Comparison of ENCODE assay signal across 8 mouse cellular contexts in the genomic region with DNA sequence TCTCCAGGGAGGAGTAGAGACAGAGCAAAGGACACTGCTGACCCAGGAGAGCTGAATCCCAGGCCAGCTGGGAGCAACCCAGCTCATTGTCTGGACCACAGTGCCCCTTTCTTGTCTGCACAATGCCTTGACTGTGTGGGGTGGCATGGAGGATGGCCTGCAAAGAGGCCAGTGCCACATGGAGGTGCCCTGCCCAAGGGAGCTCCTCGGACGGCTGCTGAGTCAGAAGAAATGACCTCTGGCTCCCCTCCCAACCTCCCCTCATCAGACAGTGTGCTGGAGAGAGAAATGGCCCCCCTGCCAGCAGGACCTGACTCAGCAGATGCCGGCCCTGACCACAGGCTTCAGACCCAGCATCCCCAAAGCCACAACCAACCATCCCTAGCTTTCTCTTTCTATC. TPM values are rescaled to one million over a fixed set of nuclear protein-coding genes. Genes with fewer than 3 reads are reported as not detected.
DNase-seq lines count a peak whose midpoint lies in the region; ATAC-seq and TF ChIP-seq lines count a peak whose summit lies in the region.

No protein-coding gene starts in this region.

- peak overlapping the region; percentile 95 for H3K4me2 ChIP-seq in limb, embryonic 15.5 days

- no peak for TF ChIP-seq EP300 in ES-Bruce4 (IDR thresholded peaks at IDR 0.05; ENCODE audit: insufficient read depth, low read depth, low read length)

- peak overlapping the region; percentile 69 for H3K27ac ChIP-seq in heart, embryonic 10.5 days
- H3K27ac ChIP-seq in ES-Bruce4 (ENCODE audit: insufficient read depth, low read length) = no peak overlapping the region
- H3K27ac ChIP-seq in forebrain, embryonic 10.5 days = peak overlapping the region; percentile 97
- H3K27ac ChIP-seq in limb, embryonic 15.5 days = no peak overlapping the region

- no peak for ATAC-seq in limb, embryonic 15.5 days (ENCODE audit: insufficient number of reproducible peaks, low FRiP score, low TSS enrichment, low read depth)
- no peak for ATAC-seq in erythroblast, adult 5-6 weeks (replicated peaks; ENCODE audit: low FRiP score, poor library complexity, severe bottlenecking)

- H3K9ac ChIP-seq in ES-Bruce4 (ENCODE audit: low read depth, poor library complexity, severe bottlenecking) = peak overlapping the region; percentile 75
- no peak overlapping the region for H3K9ac ChIP-seq in limb, embryonic 15.5 days

- no peak for DNase-seq in heart, embryonic 10.5 days (ENCODE audit: low spot score)
- DNase-seq in heart, postnatal 4 days = no peak
- peak; percentile 62 for DNase-seq in forebrain, embryonic 10.5 days (ENCODE audit: extremely low spot score, low spot score)
- DNase-seq in frontal cortex, postnatal 25 days (ENCODE audit: low spot score in 2 of 2) = no peak
- DNase-seq in heart, adult 9 months (ENCODE audit: low spot score in 2 of 2) = no peak

- H3K27me3 ChIP-seq in heart, embryonic 10.5 days (ENCODE audit: insufficient read depth, poor library complexity, severe bottlenecking) = peaks cover 59% of the 10 kb centered on the region
- no peaks in the 10 kb centered on the region for H3K27me3 ChIP-seq in ES-Bruce4 (ENCODE audit: control insufficient read depth, insufficient read depth, low read length, poor library complexity, severe bottlenecking)
- 0 out of 2 replicates have a peak, but pooled peaks cover 10% of the 10 kb centered on the region for H3K27me3 ChIP-seq in forebrain, embryonic 10.5 days (ENCODE audit: poor library complexity, severe bottlenecking)
- H3K27me3 ChIP-seq in limb, embryonic 15.5 days = no peaks in the 10 kb centered on the region

- no peaks in the 10 kb centered on the region for H3K9me3 ChIP-seq in heart, embryonic 10.5 days
- no peaks in the 10 kb centered on the region for H3K9me3 ChIP-seq in ES-Bruce4 (replicated peaks; ENCODE audit: control insufficient read depth, insufficient read depth, low read length, poor library complexity, severe bottlenecking)
- H3K9me3 ChIP-seq in forebrain, embryonic 10.5 days = no peaks in the 10 kb centered on the region
- no peaks in the 10 kb centered on the region for H3K9me3 ChIP-seq in limb, embryonic 15.5 days

- peaks cover 29% of the 10 kb centered on the region for H3K4me1 ChIP-seq in heart, embryonic 10.5 days
- no peaks in the 10 kb centered on the region for H3K4me1 ChIP-seq in ES-Bruce4 (ENCODE audit: control insufficient read depth, insufficient read depth, low read length)
- H3K4me1 ChIP-seq in forebrain, embryonic 10.5 days = peaks cover 81% of the 10 kb centered on the region
- peaks cover 22% of the 10 kb centered on the region for H3K4me1 ChIP-seq in limb, embryonic 15.5 days

- H3K36me3 ChIP-seq in heart, embryonic 10.5 days = peaks cover 18% of the 10 kb centered on the region
- H3K36me3 ChIP-seq in ES-Bruce4 (ENCODE audit: control insufficient read depth, insufficient read depth, low read length, poor library complexity, severe bottlenecking) = no peaks in the 10 kb centered on the region
- H3K36me3 ChIP-seq in forebrain, embryonic 10.5 days (replicated peaks) = peaks cover 26% of the 10 kb centered on the region
- peaks cover 20% of the 10 kb centered on the region for H3K36me3 ChIP-seq in limb, embryonic 15.5 days

- no peak for TF ChIP-seq CTCF in ES-Bruce4 (IDR thresholded peaks at IDR 0.05; ENCODE audit: low read depth, low read length)

- 31% methylated on average over 3 of the region's 3 CpGs for WGBS in heart, embryonic 10.5 days
- 6% methylated on average over 3 of the region's 3 CpGs for WGBS in forebrain, embryonic 10.5 days
- 29% methylated on average over 3 of the region's 3 CpGs for WGBS in limb, embryonic 15.5 days

- peak overlapping the region; percentile 65; the same call in 1 of the 2 replicates for H3K4me3 ChIP-seq in heart, embryonic 10.5 days
- peak overlapping the region; percentile 22; the same call in 1 of the 2 replicates for H3K4me3 ChIP-seq in ES-Bruce4 (ENCODE audit: low read depth, low read length)
- peak overlapping the region; percentile 76 for H3K4me3 ChIP-seq in forebrain, embryonic 10.5 days
- H3K4me3 ChIP-seq in limb, embryonic 15.5 days = peak overlapping the region; percentile 70

- no peak for TF ChIP-seq POLR2A in ES-Bruce4 (IDR thresholded peaks at IDR 0.05; ENCODE audit: insufficient read depth, low read length)

RNA-seq across cellular contexts. Expression of gene Prr7, which starts 1.1 kb away (rescaled TPM):
- polyA plus RNA-seq in heart, embryonic 10.5 days (2016; fragmentation: Nextera tagmentation; extraction: Ambion mirVana) = 0.17 and 0.21 TPM in 2 replicates
- total RNA-seq in heart, postnatal 4 days (2021) = 1 to 10 TPM; 2.1 to 2.3 TPM
- 3.1 and 3.4 TPM in 2 replicates for polyA plus RNA-seq in ES-Bruce4 (2011; ENCODE audit: insufficient read depth, insufficient read length, low read depth, missing spikeins)
- polyA plus RNA-seq in forebrain, embryonic 10.5 days (2016; fragmentation: Nextera tagmentation; extraction: Ambion mirVana) = 0.75 and 0.88 TPM in 2 replicates
- polyA plus RNA-seq in limb, embryonic 15.5 days (2015; fragmentation: Nextera tagmentation; extraction: Ambion mirVana) = 0.38 and 1.2 TPM in 2 replicates
- total RNA-seq in erythroblast, adult 5-6 weeks (2015; ENCODE audit: low replicate concordance) = not detected in 2 replicates
- not detected in 2 replicates for total RNA-seq in erythroblast, adult 5-6 weeks (2017; ENCODE audit: low replicate concordance)

RNA-seq across cellular contexts. Expression of gene Grk6, which starts 20.3 kb away (rescaled TPM):
- polyA plus RNA-seq in heart, embryonic 10.5 days (2016; fragmentation: Nextera tagmentation; extraction: Ambion mirVana) = 29.5 and 44.2 TPM in 2 replicates
- 10 to 100 TPM; 29.9 to 31.1 TPM for total RNA-seq in heart, postnatal 4 days (2021)
- polyA plus RNA-seq in ES-Bruce4 (2011; ENCODE audit: insufficient read depth, insufficient read length, low read depth, missing spikeins) = 58.2 and 63.4 TPM in 2 replicates
- polyA plus RNA-seq in forebrain, embryonic 10.5 days (2016; fragmentation: Nextera tagmentation; extraction: Ambion mirVana) = 44.8 and 51.1 TPM in 2 replicates
- 34.3 and 39.0 TPM in 2 replicates for polyA plus RNA-seq in limb, embryonic 15.5 days (2015; fragmentation: Nextera tagmentation; extraction: Ambion mirVana)
- total RNA-seq in erythroblast, adult 5-6 weeks (2015; ENCODE audit: low replicate concordance) = 24.2 and 25.2 TPM in 2 replicates
- total RNA-seq in erythroblast, adult 5-6 weeks (2017; ENCODE audit: low replicate concordance) = 33.4 and 38.2 TPM in 2 replicates

RNA-seq across cellular contexts. Expression of gene Dbn1, which starts 22.7 kb away (rescaled TPM):
- 101 and 166 TPM in 2 replicates for polyA plus RNA-seq in heart, embryonic 10.5 days (2016; fragmentation: Nextera tagmentation; extraction: Ambion mirVana)
- 10 to 100 TPM; 64.5 to 66.8 TPM for total RNA-seq in heart, postnatal 4 days (2021)
- polyA plus RNA-seq in ES-Bruce4 (2011; ENCODE audit: insufficient read depth, insufficient read length, low read depth, missing spikeins) = 43.6 and 44.3 TPM in 2 replicates
- polyA plus RNA-seq in forebrain, embryonic 10.5 days (2016; fragmentation: Nextera tagmentation; extraction: Ambion mirVana) = 346 and 355 TPM in 2 replicates
- polyA plus RNA-seq in limb, embryonic 15.5 days (2015; fragmentation: Nextera tagmentation; extraction: Ambion mirVana) = 162 and 172 TPM in 2 replicates
- 0.42 TPM in 1 of 2 replicates, not detected in the other for total RNA-seq in erythroblast, adult 5-6 weeks (2015; ENCODE audit: low replicate concordance)
- not detected in 2 replicates for total RNA-seq in erythroblast, adult 5-6 weeks (2017; ENCODE audit: low replicate concordance)

RNA-seq across cellular contexts. Expression of gene F12, which starts 38.6 kb away (rescaled TPM):
- 0.21 and 8.5 TPM in 2 replicates for polyA plus RNA-seq in heart, embryonic 10.5 days (2016; fragmentation: Nextera tagmentation; extraction: Ambion mirVana)
- total RNA-seq in heart, postnatal 4 days (2021) = not detected
- polyA plus RNA-seq in ES-Bruce4 (2011; ENCODE audit: insufficient read depth, insufficient read length, low read depth, missing spikeins) = not detected in 2 replicates
- not detected in 2 replicates for polyA plus RNA-seq in forebrain, embryonic 10.5 days (2016; fragmentation: Nextera tagmentation; extraction: Ambion mirVana)
- polyA plus RNA-seq in limb, embryonic 15.5 days (2015; fragmentation: Nextera tagmentation; extraction: Ambion mirVana) = 0.17 TPM in 1 of 2 replicates, not detected in the other
- total RNA-seq in erythroblast, adult 5-6 weeks (2015; ENCODE audit: low replicate concordance) = not detected in 2 replicates
- total RNA-seq in erythroblast, adult 5-6 weeks (2017; ENCODE audit: low replicate concordance) = not detected in 2 replicates

RNA-seq across cellular contexts. Expression of gene Pdlim7, which starts 48.3 kb away (rescaled TPM):
- polyA plus RNA-seq in heart, embryonic 10.5 days (2016; fragmentation: Nextera tagmentation; extraction: Ambion mirVana) = 397 and 462 TPM in 2 replicates
- 100 to 1,000 TPM; 115 to 119 TPM for total RNA-seq in heart, postnatal 4 days (2021)
- 84.4 and 97.7 TPM in 2 replicates for polyA plus RNA-seq in ES-Bruce4 (2011; ENCODE audit: insufficient read depth, insufficient read length, low read depth, missing spikeins)
- 200 and 209 TPM in 2 replicates for polyA plus RNA-seq in forebrain, embryonic 10.5 days (2016; fragmentation: Nextera tagmentation; extraction: Ambion mirVana)
- 147 and 213 TPM in 2 replicates for polyA plus RNA-seq in limb, embryonic 15.5 days (2015; fragmentation: Nextera tagmentation; extraction: Ambion mirVana)
- total RNA-seq in erythroblast, adult 5-6 weeks (2015; ENCODE audit: low replicate concordance) = 1.7 and 1.9 TPM in 2 replicates
- 2.4 and 2.9 TPM in 2 replicates for total RNA-seq in erythroblast, adult 5-6 weeks (2017; ENCODE audit: low replicate concordance)

Comparison
In these comparisons a context has a peak if more than half of its experiments do, and no peak if none do; other contexts are left out.
1. H3K27ac ChIP-seq: peak in heart, embryonic 10.5 days (single experiment) and forebrain, embryonic 10.5 days (single experiment); none in ES-Bruce4 (single experiment) and limb, embryonic 15.5 days (single experiment).
2. H3K4me3 ChIP-seq: peak in every context shown above with its lines; median percentile 76 in forebrain, embryonic 10.5 days; 70 in limb, embryonic 15.5 days; 65 in heart, embryonic 10.5 days; 22 in ES-Bruce4.